Mouse (Mus musculus): ENCODE results near the gene Rpp38.
A peak's percentile ranks its signal among the peaks of the same experiment; 100 is the strongest.

Rpp38 gene

DNA sequence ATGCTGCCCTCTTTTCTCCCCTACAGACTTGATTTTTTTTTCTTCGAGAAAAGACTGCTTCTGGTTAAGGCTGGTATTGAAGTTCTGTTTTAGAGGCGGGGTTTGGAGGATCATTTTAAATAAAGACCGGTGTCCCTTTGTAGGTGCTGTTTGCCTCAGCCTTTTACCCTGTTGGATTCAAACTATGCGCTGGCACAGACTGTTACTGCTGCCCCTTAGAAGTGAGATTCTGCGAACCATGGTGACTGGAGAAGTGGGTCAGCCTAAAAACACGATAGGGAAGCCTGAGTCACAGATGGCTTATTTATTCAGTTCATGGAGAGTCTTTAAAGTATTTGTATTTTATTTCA, 47.3 kb downstream of the Rpp38 start:
- no peak for DNase-seq

DNA sequence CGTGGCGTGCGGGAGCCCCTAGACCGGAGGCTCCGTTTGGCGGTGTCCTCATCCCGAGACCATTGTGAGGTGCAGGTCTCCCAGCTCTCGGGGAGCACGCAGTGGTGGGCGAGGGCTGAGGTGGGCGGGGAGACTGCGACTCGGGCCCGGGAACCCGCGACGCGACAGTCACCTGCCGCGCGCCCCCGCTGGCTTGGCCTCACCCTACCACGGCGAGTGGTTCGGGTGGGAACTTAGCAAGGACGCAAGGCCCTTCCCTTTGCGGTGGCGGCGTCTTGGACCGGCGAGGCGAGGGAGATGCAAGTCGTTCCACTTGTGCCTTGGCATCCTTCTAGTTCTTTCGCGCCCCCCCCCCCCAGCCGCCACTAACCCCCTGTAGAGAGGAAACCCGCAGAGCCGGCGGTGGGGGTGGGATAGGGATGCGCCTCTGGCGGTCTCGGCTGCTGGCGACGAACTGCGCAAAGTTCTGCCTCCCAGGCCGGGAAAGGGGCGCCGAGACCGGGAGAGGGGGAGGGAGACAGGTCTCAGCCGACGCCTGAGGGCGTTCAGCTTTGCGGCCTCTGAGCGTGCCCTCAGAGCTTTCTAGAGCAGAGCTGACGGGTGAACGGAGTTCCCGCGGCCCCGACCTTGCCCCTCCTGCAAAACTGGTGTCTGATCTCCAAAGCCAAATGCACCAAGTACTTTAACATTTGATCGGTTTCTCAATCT, 47.8 kb downstream of the Rpp38 start:
- DNase-seq, result peak; percentile 73

- peak; percentile 100 for DNase-seq
These were observed 48.6 kb downstream of the Rpp38 start, which contains the start of gene Nmt2 for GRCm38 (mm10) chr2:3283602-3284472. TSS of gene Nmt2 (plus strand) at chr2:3284212.

DNA sequence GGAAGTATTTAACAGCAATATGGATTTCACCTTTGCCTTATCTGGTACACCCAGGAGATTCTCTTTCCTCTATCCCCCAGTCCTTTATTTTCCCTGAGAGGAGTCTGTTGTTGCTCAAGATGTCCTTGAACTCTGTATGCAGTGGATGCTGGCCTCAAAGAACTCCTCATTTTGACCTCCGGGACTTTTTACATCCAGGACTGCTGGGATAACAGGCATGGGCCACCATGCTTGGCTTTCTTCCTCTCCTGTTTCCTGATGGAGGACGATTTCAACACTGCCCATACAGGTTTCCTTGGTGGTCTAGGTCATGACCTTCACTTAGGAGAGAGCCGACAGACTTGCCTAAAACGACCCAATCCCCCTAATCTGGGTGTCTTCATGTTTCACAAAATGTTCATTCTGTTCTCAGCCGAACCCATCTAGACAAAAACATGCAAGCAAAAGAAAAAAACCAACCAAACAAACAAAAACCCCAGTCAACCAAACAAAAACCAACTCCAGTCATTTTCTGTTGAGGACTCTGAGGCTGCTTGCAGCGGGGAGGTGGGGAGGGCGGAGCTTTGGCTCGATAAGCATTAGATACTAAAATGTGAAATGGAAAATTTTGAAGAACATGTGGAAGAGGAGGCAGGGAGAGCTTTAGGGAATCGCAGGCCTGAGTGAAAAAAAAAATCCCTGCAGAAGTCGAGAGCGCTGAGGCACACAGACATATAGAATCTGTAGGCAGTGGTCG, 49.4 kb downstream of the Rpp38 start:
- DNase-seq, result peak; percentile 19

- DNase-seq, result no peak
These were observed 51.1 kb downstream of the Rpp38 start for GRCm38 (mm10) chr2:3281311-3281710.
